Mouse (Mus musculus) cortical plate, adult 2 months (tissue): ENCODE measurements around the gene Gm37240. TPM values are rescaled to one million over a fixed set of nuclear protein-coding genes. Genes with fewer than 3 reads are reported as not detected.
A peak's percentile ranks its signal among the peaks of the same experiment; 100 is the strongest.

ENCODE experiments used
- H3K27ac ChIP-seq: fragments of 200-500 bp; 2 replicates; pipeline ENCODE4 v1.5.1; 2012; ENCODE audit warnings: low read length, control low read depth, inconsistent platforms; ENCODE audit not compliant: insufficient read depth
- H3K4me1 ChIP-seq: fragments of 200-500 bp; 2 replicates; pipeline ENCODE4 v1.6.1; 2011; ENCODE audit warnings: low read length; ENCODE audit not compliant: control insufficient read depth, insufficient read depth
- H3K4me3 ChIP-seq: fragments of 200-500 bp; 2 replicates; pipeline ENCODE4 v1.5.1; 2011; ENCODE audit warnings: mild to moderate bottlenecking, low read length, control low read depth; ENCODE audit not compliant: insufficient read depth
- CTCF ChIP-seq: fragments of 200-500 bp; IDR thresholded peaks from 2 replicates; pipeline ENCODE4 v1.5.1; 2011; ENCODE audit warnings: mild to moderate bottlenecking, control low read depth, low read length; ENCODE audit not compliant: insufficient read depth; ENCODE audit errors: extremely low read depth
- POLR2A ChIP-seq: fragments of 200-500 bp; IDR thresholded peaks from 2 replicates; pipeline ENCODE4 v1.6.1; 2011; ENCODE audit warnings: mild to moderate bottlenecking, low read length, control low read depth; ENCODE audit not compliant: insufficient read depth; ENCODE audit errors: extremely low read depth
- polyA plus RNA-seq: library from polyadenylated mRNA; depleted of rRNA; stranded (reverse); fragments of >200 nt; gene quantifications from 2 replicates; pipeline ENCODE4 v1.2.3, GENCODE M21; 2012

Gm37240 gene
- polyA plus RNA-seq, 1 experiment: 0.81 TPM

- Histone ChIP-seq H3K4me3 (no peak overlapping the region), H3K27ac (no peak overlapping the region), H3K4me1 (peaks cover 4% of the 10 kb centered on the region)
- TF ChIP-seq POLR2A: no peak
- TF ChIP-seq CTCF: no peak
These were observed 677.2 kb downstream of the Gm37240 start for GRCm38 (mm10) chr3:85209887-85210844.

DNA sequence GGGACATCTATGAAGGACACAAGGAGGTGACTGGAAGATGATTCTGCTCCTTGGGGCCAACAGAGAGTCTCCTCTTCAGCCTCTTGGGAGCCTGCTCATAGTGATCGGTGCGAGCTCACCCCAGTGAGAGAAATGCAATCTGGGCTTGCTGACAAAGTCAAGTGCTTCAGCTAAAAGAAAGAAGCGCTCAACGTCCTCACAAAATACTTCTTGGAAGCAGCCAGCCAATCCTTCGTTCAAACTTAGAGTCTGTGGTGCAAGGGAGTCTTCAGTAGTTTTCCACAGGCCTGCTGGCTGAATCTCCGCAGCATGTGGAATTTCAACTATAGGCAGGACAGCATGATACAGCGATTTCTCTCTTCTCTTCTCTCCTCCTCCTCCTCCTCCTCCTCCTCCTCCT, 680.8 kb downstream of the Gm37240 start:
- Histone ChIP-seq H3K4me1 (peaks cover 4% of the 10 kb centered on the region), H3K27ac (peak overlapping the region; percentile 41), H3K4me3 (no peak overlapping the region)
- 0 out of 2 replicates have a peak, but pooled peaks have one; percentile 34 for TF ChIP-seq POLR2A
- no peak for TF ChIP-seq CTCF

GRCm38 (mm10) chr3:85205911-85206310, 681.4 kb downstream of the Gm37240 start:
- H3K4me3 ChIP-seq: no peak overlapping the region
- peak overlapping the region; percentile 41 for H3K27ac ChIP-seq
- peaks cover 4% of the 10 kb centered on the region for H3K4me1 ChIP-seq
- TF ChIP-seq POLR2A (no peak), CTCF (no peak)

DNA sequence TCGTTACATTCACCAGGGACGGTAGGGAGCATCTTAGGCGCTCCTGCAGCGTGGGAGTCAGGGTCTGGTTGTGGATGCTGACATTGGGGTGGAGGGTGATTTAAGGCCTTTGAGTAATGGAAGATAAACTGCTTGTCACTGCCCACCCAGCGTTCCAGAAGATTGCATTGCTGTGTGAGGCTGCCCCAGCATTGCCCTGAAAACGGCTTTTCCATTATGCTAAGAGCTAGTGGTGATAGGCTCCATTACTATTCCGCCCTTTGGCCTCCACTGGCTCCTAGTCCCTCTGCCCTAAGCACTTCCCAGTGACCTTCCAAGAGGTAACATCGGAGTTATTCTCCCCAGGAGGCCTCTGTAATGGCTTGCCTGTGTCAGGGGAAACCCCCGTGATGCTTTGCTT, 683.7 kb downstream of the Gm37240 start:
- no peak for TF ChIP-seq POLR2A
- no peak for TF ChIP-seq CTCF
- Histone ChIP-seq H3K4me1 (peaks cover 4% of the 10 kb centered on the region), H3K27ac (no peak overlapping the region), H3K4me3 (no peak overlapping the region)

DNA sequence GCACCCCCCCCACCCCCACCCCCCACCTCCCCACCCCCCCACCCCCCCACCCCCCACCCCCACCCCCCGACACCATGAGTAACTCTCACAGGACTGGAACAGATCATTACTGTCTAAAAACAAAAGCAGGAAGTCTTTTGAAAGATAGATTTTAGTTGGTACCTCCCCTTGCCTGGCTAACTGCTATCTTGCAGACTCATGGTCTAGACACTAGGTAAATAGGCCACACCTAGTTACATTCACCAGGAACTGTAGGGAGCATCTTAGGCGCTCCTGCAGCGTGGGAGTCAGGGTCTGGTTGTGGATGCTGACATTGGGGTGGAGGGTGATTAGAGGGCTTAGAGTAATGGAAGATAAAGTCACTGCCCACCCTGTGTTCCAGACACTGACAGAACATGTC, 684.6 kb downstream of the Gm37240 start:
- Histone ChIP-seq H3K27ac (no peak overlapping the region), H3K4me3 (no peak overlapping the region), H3K4me1 (peaks cover 4% of the 10 kb centered on the region)
- TF ChIP-seq POLR2A: no peak
- no peak for TF ChIP-seq CTCF

DNA sequence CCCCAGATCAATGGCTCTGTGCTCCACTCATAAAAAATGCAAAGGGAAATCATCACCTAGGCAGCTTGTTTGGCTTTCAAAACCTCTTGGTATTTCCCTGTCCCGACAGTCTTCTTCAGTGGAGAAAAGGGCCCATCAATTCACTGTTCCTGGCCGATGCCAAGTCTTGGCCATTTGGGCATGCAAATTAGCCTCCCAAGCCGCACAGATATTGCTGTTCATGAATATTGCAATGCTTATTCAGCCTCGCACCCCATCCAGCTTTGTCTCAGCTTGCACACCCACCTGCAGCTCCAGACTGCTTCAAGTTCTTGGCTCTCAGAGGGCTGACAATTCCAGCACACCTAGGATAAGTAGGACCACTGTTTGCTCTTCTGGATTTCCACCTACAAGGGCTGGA, 685.5 kb downstream of the Gm37240 start:
- peaks cover 3% of the 10 kb centered on the region for H3K4me1 ChIP-seq
- H3K27ac ChIP-seq: no peak overlapping the region
- no peak overlapping the region for H3K4me3 ChIP-seq
- TF ChIP-seq CTCF (no peak), POLR2A (no peak)

GRCm38 (mm10) chr3:85198496-85198895, 688.8 kb downstream of the Gm37240 start:
- H3K4me3 ChIP-seq: no peak overlapping the region
- H3K27ac ChIP-seq: no peak overlapping the region
- TF ChIP-seq POLR2A (no peak), CTCF (no peak)
- 0 out of 2 replicates have a peak, but pooled peaks cover 1% of the 10 kb centered on the region for H3K4me1 ChIP-seq

GRCm38 (mm10) chr3:85197148-85197547, 690.2 kb downstream of the Gm37240 start:
- Histone ChIP-seq H3K4me1 (0 out of 2 replicates have a peak, but pooled peaks cover under 1% of the 10 kb centered on the region), H3K4me3 (no peak overlapping the region), H3K27ac (no peak overlapping the region)
- no peak for TF ChIP-seq POLR2A
- TF ChIP-seq CTCF: no peak

- Histone ChIP-seq H3K4me3 (no peak overlapping the region), H3K4me1 (no peaks in the 10 kb centered on the region), H3K27ac (no peak overlapping the region)
- TF ChIP-seq POLR2A: no peak
These were observed 690.7 kb downstream of the Gm37240 start for GRCm38 (mm10) chr3:85196591-85196990.

DNA sequence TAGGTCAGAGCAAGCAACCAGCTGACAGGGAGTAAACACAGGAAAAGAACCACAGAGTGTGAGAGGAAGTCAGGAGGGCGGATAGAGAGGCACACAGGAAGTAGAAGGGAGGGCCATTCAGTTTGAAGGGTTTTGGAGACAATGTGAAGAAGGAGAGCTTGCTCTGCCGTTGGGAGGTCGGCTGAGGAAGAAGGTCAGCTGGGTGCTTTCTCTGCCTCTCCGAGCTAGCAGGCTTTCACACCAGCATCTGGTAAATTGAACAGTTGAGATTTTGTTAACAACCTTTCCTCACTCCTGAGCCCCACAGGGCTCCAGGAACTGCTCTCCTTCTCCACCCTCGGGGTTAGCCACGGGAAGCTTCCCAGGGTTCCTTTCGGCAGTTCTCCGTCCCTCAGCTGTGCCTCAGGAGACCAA, 692.2 kb downstream of the Gm37240 start:
- Histone ChIP-seq H3K4me1 (no peaks in the 10 kb centered on the region), H3K27ac (no peak overlapping the region), H3K4me3 (peak overlapping the region; percentile 23; the same call in 1 of the 2 replicates)
- TF ChIP-seq CTCF (no peak), POLR2A (no peak)
